11 mouse cellular contexts compared by ENCODE assay signal in genomic region chr3:93593512-93593911, GRCm38 (mm10). TPM values are rescaled to one million over a fixed set of nuclear protein-coding genes. Genes with fewer than 3 reads are reported as not detected.
DNase-seq lines count a peak whose midpoint lies in the region; ATAC-seq and TF ChIP-seq lines count a peak whose summit lies in the region.
"Had no signal": no experiment of that assay in that cellular context is flagged by ENCODE, and none has a peak within 500 bp of the region (broad histone marks: within the 10 kb centered on the region; RNA-seq: fewer than 3 reads in every experiment).

No protein-coding gene starts in this region.

- WGBS in heart, postnatal 0 days: 60% methylated on average over 1 of the region's 1 CpGs
- WGBS in lung, embryonic 14.5 days: 44% methylated on average over 1 of the region's 1 CpGs
- 48% methylated on average over 1 of the region's 1 CpGs for WGBS in stomach, postnatal 0 days
- WGBS in midbrain, embryonic 13.5 days: 71% methylated on average over 1 of the region's 1 CpGs

- TF ChIP-seq EP300 in heart, postnatal 0 days (IDR thresholded peaks at IDR 0.05; ENCODE audit: low read depth): no peak
- no peak for TF ChIP-seq EP300 in stomach, postnatal 0 days (optimal IDR thresholded peaks at IDR 0.05)

- no peaks in the 10 kb centered on the region for H3K4me1 ChIP-seq in heart, postnatal 0 days (ENCODE audit: control insufficient read depth, insufficient read depth)
- 0 out of 2 replicates have a peak, but pooled peaks cover 4% of the 10 kb centered on the region for H3K4me1 ChIP-seq in lung, embryonic 14.5 days (ENCODE audit: insufficient read depth)
- 0 out of 2 replicates have a peak, but pooled peaks cover 2% of the 10 kb centered on the region for H3K4me1 ChIP-seq in stomach, postnatal 0 days (replicated peaks; ENCODE audit: control insufficient read depth, insufficient read depth)
- H3K4me1 ChIP-seq in midbrain, embryonic 13.5 days (replicated peaks): no peaks in the 10 kb centered on the region

- peak; percentile 56 for TF ChIP-seq CTCF in left cerebral cortex, adult 2 months (IDR thresholded peaks at IDR 0.05)
- TF ChIP-seq CTCF in heart, postnatal 0 days (IDR thresholded peaks at IDR 0.05; ENCODE audit: low read depth): peak; percentile 71
- peak; percentile 69 for TF ChIP-seq CTCF in lung, embryonic 14.5 days (IDR thresholded peaks at IDR 0.05; ENCODE audit: low read depth)
- peak; percentile 78 for TF ChIP-seq CTCF in stomach, postnatal 0 days (IDR thresholded peaks at IDR 0.05; ENCODE audit: low read depth)

- H3K9ac ChIP-seq in heart, postnatal 0 days (replicated peaks; ENCODE audit: low read depth, low read length): no peak overlapping the region
- H3K9ac ChIP-seq in lung, embryonic 14.5 days: no peak overlapping the region
- no peak overlapping the region for H3K9ac ChIP-seq in stomach, postnatal 0 days (ENCODE audit: low read length)
- no peak overlapping the region for H3K9ac ChIP-seq in midbrain, embryonic 13.5 days (replicated peaks)
- H3K9ac ChIP-seq: embryonic facial prominence, embryonic 15.5 days; limb, embryonic 13.5 days had no signal

- intact Hi-C loops in left cerebral cortex, adult 2 months (cut with DNase I): no loop called here
- intact Hi-C loops in left cerebral cortex, postnatal 36 days (cut with DNase I): no loop called here

- no peak overlapping the region for H3K4me3 ChIP-seq in left cerebral cortex, adult 2 months
- no peak overlapping the region for H3K4me3 ChIP-seq in heart, postnatal 0 days (ENCODE audit: low read depth, low read length)
- no peak overlapping the region for H3K4me3 ChIP-seq in lung, embryonic 14.5 days (ENCODE audit: low read depth, low read length)
- no peak overlapping the region for H3K4me3 ChIP-seq in stomach, postnatal 0 days (ENCODE audit: low read depth, low read length)
- H3K4me3 ChIP-seq in midbrain, embryonic 13.5 days (replicated peaks): no peak overlapping the region
- H3K4me3 ChIP-seq: embryonic facial prominence, embryonic 15.5 days; limb, embryonic 13.5 days had no signal

- no peaks in the 10 kb centered on the region for H3K27me3 ChIP-seq in heart, postnatal 0 days (ENCODE audit: control insufficient read depth, insufficient read depth, low read length)
- no peaks in the 10 kb centered on the region for H3K27me3 ChIP-seq in lung, embryonic 14.5 days (ENCODE audit: insufficient read depth, low read length)
- H3K27me3 ChIP-seq in stomach, postnatal 0 days (ENCODE audit: control insufficient read depth, insufficient read depth, low read length): no peaks in the 10 kb centered on the region
- H3K27me3 ChIP-seq in midbrain, embryonic 13.5 days: no peaks in the 10 kb centered on the region
- H3K27me3 ChIP-seq: embryonic facial prominence, embryonic 15.5 days; limb, embryonic 13.5 days had no signal

- peak in 1 of 2 experiments; percentile 10 for DNase-seq in left cerebral cortex, adult 2 months (ENCODE audit: extremely low spot score in 1 of 2, low spot score in 2 of 2)
- no peak for DNase-seq in left cerebral cortex, postnatal 36 days (ENCODE audit: low spot score in 2 of 2)
- DNase-seq in MN1 (ENCODE audit: low spot score): peak; percentile 41
- DNase-seq in c-Kit-positive CD71-positive TER-119-positive erythroid progenitor cells, embryonic 14.5 days (ENCODE audit: low spot score): peak; percentile 23
- DNase-seq in heart, postnatal 0 days (ENCODE audit: low spot score): peak; percentile 44
- DNase-seq in lung, embryonic 14.5 days: peak; percentile 64
- DNase-seq in stomach, postnatal 0 days (ENCODE audit: low spot score): peak; percentile 54

- no peaks in the 10 kb centered on the region for H3K36me3 ChIP-seq in heart, postnatal 0 days (replicated peaks; ENCODE audit: control insufficient read depth, insufficient read depth, low read length)
- no peaks in the 10 kb centered on the region for H3K36me3 ChIP-seq in lung, embryonic 14.5 days (ENCODE audit: insufficient read depth)
- H3K36me3 ChIP-seq in stomach, postnatal 0 days (ENCODE audit: control insufficient read depth, insufficient read depth, low read length): no peaks in the 10 kb centered on the region
- no peaks in the 10 kb centered on the region for H3K36me3 ChIP-seq in midbrain, embryonic 13.5 days
- H3K36me3 ChIP-seq: embryonic facial prominence, embryonic 15.5 days; limb, embryonic 13.5 days had no signal

- ATAC-seq in heart, postnatal 0 days (ENCODE audit: insufficient read depth, low read depth): no peak
- ATAC-seq in lung, embryonic 14.5 days (ENCODE audit: insufficient read depth): no peak
- ATAC-seq in stomach, postnatal 0 days (ENCODE audit: low FRiP score, low TSS enrichment): no peak
- ATAC-seq in midbrain, embryonic 13.5 days: no peak

- H3K4me2 ChIP-seq in heart, postnatal 0 days (ENCODE audit: low read depth, low read length): no peak overlapping the region
- no peak overlapping the region for H3K4me2 ChIP-seq in lung, embryonic 14.5 days
- no peak overlapping the region for H3K4me2 ChIP-seq in stomach, postnatal 0 days (replicated peaks; ENCODE audit: low read depth)
- no peak overlapping the region for H3K4me2 ChIP-seq in midbrain, embryonic 13.5 days (replicated peaks)
- H3K4me2 ChIP-seq: embryonic facial prominence, embryonic 15.5 days; limb, embryonic 13.5 days had no signal

- no peaks in the 10 kb centered on the region for H3K9me3 ChIP-seq in heart, postnatal 0 days (replicated peaks; ENCODE audit: control insufficient read depth, low read length)
- no peaks in the 10 kb centered on the region for H3K9me3 ChIP-seq in lung, embryonic 14.5 days (ENCODE audit: low read depth, low read length)
- H3K9me3 ChIP-seq in stomach, postnatal 0 days (ENCODE audit: control insufficient read depth, low read length): no peaks in the 10 kb centered on the region
- H3K9me3 ChIP-seq in midbrain, embryonic 13.5 days: no peaks in the 10 kb centered on the region
- H3K9me3 ChIP-seq: embryonic facial prominence, embryonic 15.5 days; limb, embryonic 13.5 days had no signal

- H3K27ac ChIP-seq in left cerebral cortex, adult 2 months: no peak overlapping the region
- no peak overlapping the region for H3K27ac ChIP-seq in heart, postnatal 0 days (ENCODE audit: low read depth)
- no peak overlapping the region for H3K27ac ChIP-seq in lung, embryonic 14.5 days (ENCODE audit: low read depth)
- no peak overlapping the region for H3K27ac ChIP-seq in stomach, postnatal 0 days (replicated peaks)
- no peak overlapping the region for H3K27ac ChIP-seq in midbrain, embryonic 13.5 days
- H3K27ac ChIP-seq: embryonic facial prominence, embryonic 15.5 days; limb, embryonic 13.5 days had no signal

RNA-seq across cellular contexts. Expression of gene S100a10, which starts 38.6 kb away (rescaled TPM):
- 10 to 100 TPM; 42.6 to 43.7 TPM for total RNA-seq in left cerebral cortex, adult 2 months (2021)
- 10 to 100 TPM; 32.5 to 40.0 TPM for total RNA-seq in left cerebral cortex, postnatal 36 days (2021)
- total RNA-seq in heart, postnatal 0 days (2014; rRNA removed; ENCODE audit: low replicate concordance): 199 and 247 TPM in 2 replicates
- polyA plus RNA-seq in heart, postnatal 0 days (2015; fragmentation: Nextera tagmentation; extraction: Ambion mirVana): 174 and 192 TPM in 2 replicates
- polyA plus RNA-seq in lung, embryonic 14.5 days (2014; fragmentation: Nextera tagmentation; extraction: Ambion mirVana): 196 and 220 TPM in 2 replicates
- polyA plus RNA-seq in stomach, postnatal 0 days (2015; fragmentation: Nextera tagmentation; extraction: Ambion mirVana): 314 and 375 TPM in 2 replicates
- polyA plus RNA-seq in midbrain, embryonic 13.5 days (2015; fragmentation: Nextera tagmentation; extraction: Ambion mirVana): 90.8 and 93.2 TPM in 2 replicates

RNA-seq across cellular contexts. Expression of gene Tdpoz2, which starts 59.0 kb away (rescaled TPM):
- total RNA-seq in left cerebral cortex, adult 2 months (2021): not detected
- not detected for total RNA-seq in left cerebral cortex, postnatal 36 days (2021)
- total RNA-seq in heart, postnatal 0 days (2014; rRNA removed; ENCODE audit: low replicate concordance): not detected in 2 replicates
- polyA plus RNA-seq in heart, postnatal 0 days (2015; fragmentation: Nextera tagmentation; extraction: Ambion mirVana): not detected in 2 replicates
- polyA plus RNA-seq in lung, embryonic 14.5 days (2014; fragmentation: Nextera tagmentation; extraction: Ambion mirVana): not detected in 2 replicates
- not detected in 2 replicates for polyA plus RNA-seq in stomach, postnatal 0 days (2015; fragmentation: Nextera tagmentation; extraction: Ambion mirVana)
- not detected in 2 replicates for polyA plus RNA-seq in midbrain, embryonic 13.5 days (2015; fragmentation: Nextera tagmentation; extraction: Ambion mirVana)
- polyA plus RNA-seq: embryonic facial prominence, embryonic 15.5 days; limb, embryonic 13.5 days; stomach, embryonic 16.5 days had no signal

Comparison
In these comparisons a context has a peak if more than half of its experiments do, and no peak if none do; other contexts are left out.
1. DNase-seq: peak in MN1 (single experiment), c-Kit-positive CD71-positive TER-119-positive erythroid progenitor cells, embryonic 14.5 days (single experiment), heart, postnatal 0 days (single experiment), lung, embryonic 14.5 days (single experiment) and stomach, postnatal 0 days (single experiment); none in left cerebral cortex, postnatal 36 days (0 of 2).
2. Peak in every context shown above with its lines, with median percentiles within 50 percentile points of each other: CTCF ChIP-seq.